10 mouse cellular contexts compared by ENCODE assay signal in the genomic region with DNA sequence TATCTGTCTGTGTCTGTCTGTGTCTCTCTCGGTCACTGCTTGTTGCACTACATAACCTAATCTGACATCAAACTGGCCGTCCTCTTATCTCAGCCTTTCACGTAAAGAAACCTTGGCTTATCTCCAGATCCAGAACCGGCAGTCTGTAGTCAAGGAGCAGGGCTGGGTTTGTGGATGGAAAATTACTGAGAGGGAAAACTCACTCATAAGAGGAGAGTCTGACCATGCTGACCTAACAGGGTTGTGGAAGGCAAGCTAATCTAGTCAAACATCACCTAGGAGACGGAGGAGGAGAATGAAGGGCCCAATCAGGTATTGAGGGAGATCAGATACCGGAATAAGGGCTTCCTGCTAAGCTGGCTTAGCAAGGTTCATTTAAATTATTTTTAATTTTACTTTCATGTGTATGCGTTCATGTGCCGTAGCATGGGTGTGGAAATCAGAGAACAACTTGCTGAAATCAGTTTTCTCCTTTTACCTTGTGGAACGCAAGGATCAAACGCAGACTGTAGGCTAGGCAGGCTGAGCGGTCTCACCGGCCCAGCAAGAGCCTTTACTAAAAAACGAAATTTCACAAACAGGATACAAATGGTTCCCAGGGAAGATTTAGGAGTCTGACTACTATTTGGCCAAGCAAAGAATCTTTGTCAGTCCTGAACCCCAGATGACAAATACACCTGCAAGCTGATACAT. TPM values are rescaled to one million over a fixed set of nuclear protein-coding genes. Genes with fewer than 3 reads are reported as not detected.
A peak's percentile ranks its signal among the peaks of the same experiment; 100 is the strongest.
DNase-seq lines count a peak whose midpoint lies in the region; ATAC-seq lines count a peak whose summit lies in the region.
"Had no signal": no experiment of that assay in that cellular context is flagged by ENCODE, and none has a peak within 500 bp of the region (broad histone marks: within the 10 kb centered on the region; RNA-seq: fewer than 3 reads in every experiment).

No protein-coding gene starts in this region.

- 43% methylated on average over 13 of the region's 13 CpGs for WGBS in heart, embryonic 12.5 days
- WGBS in intestine, embryonic 15.5 days, result 45% methylated on average over 13 of the region's 13 CpGs
- WGBS in lung, embryonic 16.5 days, result 33% methylated on average over 13 of the region's 13 CpGs

- peak; percentile 39 for ATAC-seq in heart, embryonic 12.5 days (ENCODE audit: insufficient number of reproducible peaks, low FRiP score)
- ATAC-seq in intestine, embryonic 15.5 days, result peak; percentile 88
- peak; percentile 91 for ATAC-seq in lung, embryonic 16.5 days (ENCODE audit: low read depth)
- ATAC-seq in frontal cortex, adult (ENCODE audit: low TSS enrichment), result no peak

- no peak overlapping the region for H3K4me3 ChIP-seq in heart, embryonic 12.5 days
- H3K4me3 ChIP-seq in intestine, embryonic 15.5 days (replicated peaks), result no peak overlapping the region
- no peak overlapping the region; the same call in 1 of the 2 replicates for H3K4me3 ChIP-seq in lung, embryonic 16.5 days (ENCODE audit: low read length)

- no peaks in the 10 kb centered on the region for H3K36me3 ChIP-seq in heart, embryonic 12.5 days
- no peaks in the 10 kb centered on the region for H3K36me3 ChIP-seq in intestine, embryonic 15.5 days
- no peaks in the 10 kb centered on the region for H3K36me3 ChIP-seq in lung, embryonic 16.5 days (ENCODE audit: control insufficient read depth, insufficient read depth, low read length)

- no peak for DNase-seq in heart, postnatal 10 days
- DNase-seq in MN1 (ENCODE audit: low spot score), result peak; percentile 83
- DNase-seq in gastrocnemius, adult 18-20 months (ENCODE audit: low spot score), result no peak
- DNase-seq in neural tube, embryonic 10.5 days (ENCODE audit: extremely low spot score, low spot score), result no peak
- DNase-seq: layer of hippocampus, adult 9-11 months had no signal

- peaks cover 22% of the 10 kb centered on the region for H3K4me1 ChIP-seq in heart, embryonic 12.5 days (replicated peaks)
- peaks cover 17% of the 10 kb centered on the region; the same call in 1 of the 2 replicates for H3K4me1 ChIP-seq in intestine, embryonic 15.5 days (replicated peaks)
- peaks cover 12% of the 10 kb centered on the region for H3K4me1 ChIP-seq in lung, embryonic 16.5 days (replicated peaks; ENCODE audit: control insufficient read depth, insufficient read depth, low read length)

- no peak overlapping the region for H3K9ac ChIP-seq in heart, embryonic 12.5 days
- H3K9ac ChIP-seq in intestine, embryonic 15.5 days, result no peak overlapping the region
- no peak overlapping the region for H3K9ac ChIP-seq in lung, embryonic 16.5 days (ENCODE audit: low read length)

- no peaks in the 10 kb centered on the region for H3K9me3 ChIP-seq in heart, embryonic 12.5 days (replicated peaks)
- no peaks in the 10 kb centered on the region for H3K9me3 ChIP-seq in intestine, embryonic 15.5 days
- H3K9me3 ChIP-seq in lung, embryonic 16.5 days (ENCODE audit: control insufficient read depth, low read length), result no peaks in the 10 kb centered on the region

- intact Hi-C loops in heart, postnatal 10 days (cut with DNase I), result loop anchor here (1.0 kb wide), 1 partner anchor 39 kb away; no protein-coding TSS in a partner anchor

- H3K27ac ChIP-seq in heart, embryonic 12.5 days (ENCODE audit: poor library complexity, severe bottlenecking), result peak overlapping the region; percentile 71
- H3K27ac ChIP-seq in intestine, embryonic 15.5 days, result no peak overlapping the region
- H3K27ac ChIP-seq in lung, embryonic 16.5 days (ENCODE audit: low read length), result peak overlapping the region; percentile 77

- no peaks in the 10 kb centered on the region for H3K27me3 ChIP-seq in heart, embryonic 12.5 days (replicated peaks)
- no peaks in the 10 kb centered on the region for H3K27me3 ChIP-seq in intestine, embryonic 15.5 days (replicated peaks)
- no peaks in the 10 kb centered on the region for H3K27me3 ChIP-seq in lung, embryonic 16.5 days (ENCODE audit: control insufficient read depth, insufficient read depth, low read depth, low read length)

- H3K4me2 ChIP-seq in heart, embryonic 12.5 days, result peak overlapping the region; percentile 35
- peak overlapping the region; percentile 16; the same call in 1 of the 2 replicates for H3K4me2 ChIP-seq in intestine, embryonic 15.5 days (replicated peaks)
- H3K4me2 ChIP-seq in lung, embryonic 16.5 days (ENCODE audit: low read depth, low read length), result peak overlapping the region; percentile 28

RNA-seq across cellular contexts. Expression of a gene that starts 12.1 kb away (rescaled TPM):
- 8.3 and 9.6 TPM in 2 replicates for polyA plus RNA-seq in heart, embryonic 12.5 days (2016; fragmentation: Nextera tagmentation; extraction: Ambion mirVana)
- total RNA-seq in heart, postnatal 10 days (2021), result 1 to 10 TPM; 6.5 to 7.1 TPM
- 3.8 and 4.8 TPM in 2 replicates for polyA plus RNA-seq in intestine, embryonic 15.5 days (2015; fragmentation: Nextera tagmentation; extraction: Ambion mirVana)
- 9.7 and 9.8 TPM in 2 replicates for polyA plus RNA-seq in lung, embryonic 16.5 days (2015; fragmentation: Nextera tagmentation; extraction: Ambion mirVana)
- total RNA-seq in gastrocnemius, adult 18-20 months (2021), result under 1 TPM; 0.46 to 0.78 TPM
- total RNA-seq: common myeloid progenitor, adult 5-6 weeks had no signal

RNA-seq across cellular contexts. Expression of a gene that starts 14.6 kb away (rescaled TPM):
- polyA plus RNA-seq in heart, embryonic 12.5 days (2016; fragmentation: Nextera tagmentation; extraction: Ambion mirVana), result 38.6 and 39.0 TPM in 2 replicates
- total RNA-seq in heart, postnatal 10 days (2021), result 10 to 100 TPM; 41.3 to 42.6 TPM
- polyA plus RNA-seq in intestine, embryonic 15.5 days (2015; fragmentation: Nextera tagmentation; extraction: Ambion mirVana), result 33.2 and 37.3 TPM in 2 replicates
- 39.1 and 40.0 TPM in 2 replicates for polyA plus RNA-seq in lung, embryonic 16.5 days (2015; fragmentation: Nextera tagmentation; extraction: Ambion mirVana)
- 10 to 100 TPM; 19.5 to 26.1 TPM for total RNA-seq in gastrocnemius, adult 18-20 months (2021)

RNA-seq across cellular contexts. Expression of a gene that starts 37.1 kb away (rescaled TPM):
- 59.4 and 64.1 TPM in 2 replicates for polyA plus RNA-seq in heart, embryonic 12.5 days (2016; fragmentation: Nextera tagmentation; extraction: Ambion mirVana)
- 10 to 100 TPM; 56.7 to 65.8 TPM for total RNA-seq in heart, postnatal 10 days (2021)
- polyA plus RNA-seq in intestine, embryonic 15.5 days (2015; fragmentation: Nextera tagmentation; extraction: Ambion mirVana), result 52.9 and 62.8 TPM in 2 replicates
- polyA plus RNA-seq in lung, embryonic 16.5 days (2015; fragmentation: Nextera tagmentation; extraction: Ambion mirVana), result 87.8 and 88.3 TPM in 2 replicates
- total RNA-seq in gastrocnemius, adult 18-20 months (2021), result 10 to 100 TPM; 25.3 to 34.2 TPM
